Mouse (Mus musculus) embryonic facial prominence, embryonic 11.5 days (tissue): ENCODE results near the gene Tpbgl. TPM values are rescaled to one million over a fixed set of nuclear protein-coding genes. Genes with fewer than 3 reads are reported as not detected.

ENCODE experiments used
- ATAC-seq: fragments of 200-750 bp; cut with Nextera tagmentation; replicated peaks from 2 replicates; pipeline ENCODE4 v1.8.0; 2017; ENCODE audit warnings: low read depth; ENCODE audit not compliant: insufficient number of reproducible peaks, low FRiP score, low TSS enrichment
- DNase-seq: peaks from one replicate; pipeline ENCODE4 v3.0.0-alpha.2; 2015; ENCODE audit warnings: low spot score
- H3K27ac ChIP-seq: fragments of 300-500 bp; sonication (generic); replicated peaks from 2 replicates; pipeline ENCODE4 v1.5.1; 2014; ENCODE audit warnings: mild to moderate bottlenecking, low read depth, low read length, control low read depth
- H3K27me3 ChIP-seq: fragments of 300-500 bp; sonication (generic); 2 replicates; pipeline ENCODE4 v1.6.1; 2014; ENCODE audit warnings: mild to moderate bottlenecking, low read length, moderate library complexity, mixed read lengths; ENCODE audit not compliant: control insufficient read depth, insufficient read depth
- H3K36me3 ChIP-seq: fragments of 300-500 bp; sonication (generic); replicated peaks from 2 replicates; pipeline ENCODE4 v1.6.1; 2014; ENCODE audit warnings: low read depth, mild to moderate bottlenecking, low read length, moderate library complexity, mixed read lengths; ENCODE audit not compliant: control insufficient read depth, insufficient read depth
- H3K4me1 ChIP-seq: fragments of 300-500 bp; sonication (generic); 2 replicates; pipeline ENCODE4 v1.6.1; 2014; ENCODE audit warnings: low read length, mixed read lengths; ENCODE audit not compliant: control insufficient read depth, insufficient read depth
- H3K4me2 ChIP-seq: fragments of 300-500 bp; sonication (generic); 2 replicates; pipeline ENCODE4 v1.6.1; 2014; ENCODE audit warnings: low read depth, mild to moderate bottlenecking, control low read depth, low read length, moderate library complexity
- H3K4me3 ChIP-seq: fragments of 300-500 bp; sonication (generic); 2 replicates; pipeline ENCODE4 v1.5.1; 2014; ENCODE audit warnings: low read depth, low read length, control low read depth
- H3K9ac ChIP-seq: fragments of 300-500 bp; sonication (generic); replicated peaks from 2 replicates; pipeline ENCODE4 v1.6.1; 2014; ENCODE audit warnings: mild to moderate bottlenecking, control low read depth, low read length
- H3K9me3 ChIP-seq: fragments of 300-500 bp; sonication (generic); replicated peaks from 2 replicates; pipeline ENCODE4 v1.6.1; 2016; ENCODE audit warnings: mild to moderate bottlenecking, low read length, inconsistent platforms, mixed read lengths; ENCODE audit not compliant: control insufficient read depth
- WGBS: fragments of 180-500 bp; shearing (Covaris S2); extraction: QIAGEN DNeasy Blood & Tissue Kit; methylation state at CpG from one replicate; pipeline ENCODE4 v1.1.7; 2014; 5-methylcytosine and 5-hydroxymethylcytosine counted together
- polyA plus RNA-seq: library from polyadenylated mRNA; unstranded; fragments of >200 nt; fragmentation: Nextera tagmentation; extraction: Ambion mirVana; gene quantifications from 2 replicates; pipeline ENCODE4 v1.2.1, GENCODE M21; 2014

Tpbgl gene
- polyA plus RNA-seq, result 0.49 and 0.74 TPM in 2 replicates

GRCm38 (mm10) chr7:99626376-99627270 is at the start of gene Tpbgl:
TSS of gene Tpbgl (minus strand) at chr7:99627103.
- under 1% methylated on average over 65 of the region's 83 CpGs for WGBS
- no peaks in the 10 kb centered on the region for H3K9me3 ChIP-seq
- DNase-seq (peak; percentile 48), ATAC-seq (peak; percentile 14; the same call in 1 of the 2 replicates)
- H3K4me1 ChIP-seq, result peaks cover 11% of the 10 kb centered on the region; the same call in 1 of the 2 replicates
- peak within 1 kb of the TSS; percentile 43 for H3K4me3 ChIP-seq
- no peak within 1 kb of the TSS for H3K27ac ChIP-seq
- peak within 1 kb of the TSS; percentile 96 for H3K4me2 ChIP-seq
- no peaks in the 10 kb centered on the region for H3K36me3 ChIP-seq
- H3K27me3 ChIP-seq, result peaks cover 37% of the 10 kb centered on the region
- peak within 1 kb of the TSS; percentile 39 for H3K9ac ChIP-seq

- no peak overlapping the region for H3K27ac ChIP-seq
- ATAC-seq (no peak), DNase-seq (no peak)
- no peaks in the 10 kb centered on the region for H3K36me3 ChIP-seq
- WGBS, result 74% methylated on average over 3 of the region's 3 CpGs
- H3K4me1 ChIP-seq, result no peaks in the 10 kb centered on the region
- H3K4me3 ChIP-seq, result no peak overlapping the region
- no peak overlapping the region for H3K9ac ChIP-seq
- H3K9me3 ChIP-seq, result no peaks in the 10 kb centered on the region
- H3K27me3 ChIP-seq, result no peaks in the 10 kb centered on the region
- H3K4me2 ChIP-seq, result no peak overlapping the region
Measured at GRCm38 (mm10) chr7:99674890-99675289, 48.0 kb upstream of the Tpbgl start.

GRCm38 (mm10) chr7:99674209-99674608 is 47.3 kb upstream of the Tpbgl start:
- no peak for DNase-seq
- Histone ChIP-seq H3K4me2 (no peak overlapping the region), H3K4me3 (no peak overlapping the region), H3K36me3 (no peaks in the 10 kb centered on the region), H3K9ac (no peak overlapping the region), H3K27ac (no peak overlapping the region), H3K27me3 (no peaks in the 10 kb centered on the region), H3K9me3 (no peaks in the 10 kb centered on the region), H3K4me1 (no peaks in the 10 kb centered on the region)
- 77% methylated on average over 5 of the region's 5 CpGs for WGBS
- no peak for ATAC-seq

- H3K36me3 ChIP-seq, result no peaks in the 10 kb centered on the region
- H3K9ac ChIP-seq, result no peak overlapping the region
- no peak overlapping the region for H3K27ac ChIP-seq
- no peaks in the 10 kb centered on the region for H3K9me3 ChIP-seq
- DNase-seq (no peak), ATAC-seq (no peak)
- no peak overlapping the region for H3K4me2 ChIP-seq
- H3K4me3 ChIP-seq, result no peak overlapping the region
- no peaks in the 10 kb centered on the region for H3K4me1 ChIP-seq
- 84% methylated on average over 8 of the region's 8 CpGs for WGBS
- H3K27me3 ChIP-seq, result no peaks in the 10 kb centered on the region
Measured at GRCm38 (mm10) chr7:99673188-99673587, 46.3 kb upstream of the Tpbgl start.

- no peaks in the 10 kb centered on the region for H3K4me1 ChIP-seq
- no peak overlapping the region for H3K9ac ChIP-seq
- no peak overlapping the region for H3K27ac ChIP-seq
- no peaks in the 10 kb centered on the region for H3K27me3 ChIP-seq
- H3K36me3 ChIP-seq, result no peaks in the 10 kb centered on the region
- no peak overlapping the region for H3K4me2 ChIP-seq
- H3K9me3 ChIP-seq, result no peaks in the 10 kb centered on the region
- ATAC-seq (no peak), DNase-seq (no peak)
- 80% methylated on average over 9 of the region's 9 CpGs for WGBS
- no peak overlapping the region for H3K4me3 ChIP-seq
Measured at GRCm38 (mm10) chr7:99671544-99672435, 44.9 kb upstream of the Tpbgl start.

GRCm38 (mm10) chr7:99670915-99671314 is 44.0 kb upstream of the Tpbgl start:
- 79% methylated on average over 4 of the region's 4 CpGs for WGBS
- Histone ChIP-seq H3K27ac (no peak overlapping the region), H3K27me3 (no peaks in the 10 kb centered on the region), H3K4me2 (no peak overlapping the region), H3K9me3 (no peaks in the 10 kb centered on the region), H3K4me1 (no peaks in the 10 kb centered on the region), H3K36me3 (no peaks in the 10 kb centered on the region), H3K9ac (no peak overlapping the region), H3K4me3 (no peak overlapping the region)
- no peak for DNase-seq
- no peak for ATAC-seq

- Histone ChIP-seq H3K27me3 (no peaks in the 10 kb centered on the region), H3K4me1 (no peaks in the 10 kb centered on the region), H3K27ac (no peak overlapping the region), H3K4me2 (no peak overlapping the region), H3K4me3 (no peak overlapping the region), H3K36me3 (no peaks in the 10 kb centered on the region), H3K9me3 (no peaks in the 10 kb centered on the region), H3K9ac (no peak overlapping the region)
- DNase-seq (peak; percentile 24), ATAC-seq (no peak)
- WGBS, result 28% methylated on average over 4 of the region's 4 CpGs
Measured at GRCm38 (mm10) chr7:99668802-99669201, 41.9 kb upstream of the Tpbgl start.
